Mouse (Mus musculus): ENCODE results near the gene Selp.
A peak's percentile ranks its signal among the peaks of the same experiment; 100 is the strongest.

Gene Selp

DNA sequence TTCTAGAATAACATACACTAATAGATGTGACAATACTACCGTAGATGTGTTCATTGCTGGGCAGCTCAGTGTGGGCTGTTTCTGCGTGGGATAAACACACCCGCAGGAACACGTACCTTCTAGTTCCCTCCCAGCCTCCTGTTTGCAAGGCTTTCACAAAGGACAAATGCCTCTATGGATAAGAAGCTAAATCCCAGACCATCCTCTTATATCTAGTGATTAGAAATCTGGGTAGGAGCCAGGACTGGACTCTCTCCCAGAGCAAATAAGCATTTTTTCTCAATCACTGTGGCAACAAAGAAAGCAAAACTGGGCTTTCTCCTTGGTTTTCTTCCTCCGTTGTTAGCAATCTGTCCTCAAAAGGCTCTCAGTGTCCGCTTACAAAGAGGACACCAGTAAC, 63.4 kb downstream of the Selp start:
- DNase-seq (ENCODE audit: low spot score in 2 of 2) = no peak

DNA sequence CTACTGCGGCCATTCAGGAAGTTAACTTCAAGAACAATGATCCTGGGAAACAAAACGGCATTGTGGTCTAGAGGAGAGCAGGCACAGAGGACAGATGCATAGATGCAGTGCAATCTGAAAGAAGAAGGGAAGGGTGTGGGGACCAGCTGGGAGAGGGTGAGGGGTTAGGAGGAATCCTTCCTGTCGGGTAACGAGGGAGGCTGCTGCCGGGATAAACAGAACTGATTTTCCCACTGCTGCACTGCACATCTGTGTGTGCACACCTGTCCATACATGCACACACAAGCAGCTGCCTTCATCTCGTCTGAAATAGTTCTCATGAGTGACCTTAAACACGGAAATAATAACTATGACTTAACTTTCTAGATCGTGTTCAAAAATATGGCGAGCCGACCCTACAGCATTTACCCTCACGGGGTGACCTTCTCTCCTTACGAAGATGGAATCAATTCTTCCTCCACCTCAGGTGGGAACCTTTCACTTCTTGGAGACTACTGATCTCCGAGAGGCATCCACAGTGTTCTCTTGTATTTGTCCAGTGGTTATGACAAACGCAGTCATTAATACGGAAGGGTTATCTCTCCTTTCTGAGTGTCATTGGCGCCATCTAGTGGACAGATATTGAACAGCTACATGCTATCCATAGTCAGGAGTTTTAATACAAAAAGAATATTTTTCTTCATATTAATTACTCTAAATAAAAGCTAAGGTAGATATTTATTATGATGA, 69.2 kb downstream of the Selp start:
- peak; percentile 38 to 46 for DNase-seq (ENCODE audit: low spot score in 2 of 2)

GRCm38 (mm10) chr1:164184871-164185223, 69.8 kb downstream of the Selp start:
- no peak for DNase-seq (ENCODE audit: low spot score in 2 of 2)

DNA sequence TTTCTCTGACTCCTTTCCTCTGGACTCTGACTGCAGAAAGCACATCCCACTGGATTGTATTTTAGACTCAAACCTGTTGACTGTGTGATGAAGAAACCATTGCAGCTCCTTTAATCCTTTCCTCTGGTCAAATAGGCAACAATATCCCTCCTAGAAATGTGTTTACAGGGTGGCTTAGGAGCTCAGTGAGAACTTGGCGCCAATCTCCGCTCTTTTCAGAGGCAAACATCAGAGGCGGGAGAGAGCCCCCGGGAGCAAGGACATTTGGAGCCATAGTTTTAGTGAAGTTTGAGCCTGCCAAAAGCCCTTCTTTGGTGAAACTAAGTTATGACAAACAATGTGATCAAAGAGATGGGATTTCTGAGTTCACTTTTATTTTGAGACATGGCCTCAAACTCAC, 70.3 kb downstream of the Selp start:
- no peak for DNase-seq (ENCODE audit: low spot score in 2 of 2)

GRCm38 (mm10) chr1:164187002-164187560, 72.0 kb downstream of the Selp start:
- no peak for DNase-seq (ENCODE audit: low spot score in 2 of 2)

DNA sequence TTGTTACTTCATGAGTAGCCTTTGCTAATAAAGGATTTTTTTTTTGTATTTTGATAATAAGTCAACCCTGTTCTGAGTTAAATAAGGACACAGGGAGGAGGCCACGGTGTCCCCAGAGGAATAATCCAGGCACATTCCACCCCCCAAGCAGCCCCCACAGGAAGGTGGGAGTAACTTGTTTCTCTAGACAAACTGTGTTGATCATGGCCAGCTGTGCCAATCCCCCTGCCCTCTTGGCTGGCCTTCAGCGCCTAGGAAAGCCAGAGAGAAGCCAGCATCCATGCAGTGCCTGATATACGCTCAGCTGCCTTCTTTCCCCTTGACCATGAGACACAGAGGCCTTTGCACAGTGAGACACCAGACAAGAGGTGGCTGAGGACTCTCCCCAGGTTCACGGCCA, 84.5 kb downstream of the Selp start:
- no peak for DNase-seq (ENCODE audit: low spot score in 2 of 2)

Measured in urinary bladder, postnatal 36 days (tissue).